Mouse (Mus musculus): Measurements from ENCODE around the gene Igsf9. TPM values are rescaled to one million over a fixed set of nuclear protein-coding genes. Genes with fewer than 3 reads are reported as not detected.
A peak's percentile ranks its signal among the peaks of the same experiment; 100 is the strongest.

Gene Igsf9
- polyA plus RNA-seq (2015; fragmentation: Nextera tagmentation; extraction: Ambion mirVana): 1.6 and 2.5 TPM in 2 replicates

GRCm38 (mm10) chr1:172481540-172482280 lies at the start of gene Igsf9:
Gene Igsf9 (plus strand): TSS chr1:172481788.
- peak; percentile 48 for DNase-seq
- H3K9me3 ChIP-seq (replicated peaks): no peaks in the 10 kb centered on the region
- H3K27me3 ChIP-seq: peaks cover 62% of the 10 kb centered on the region
- H3K4me2 ChIP-seq: peak within 1 kb of the TSS; percentile 64
- 0 out of 2 replicates have a peak within 1 kb of the TSS, but pooled peaks have one; percentile 13 for H3K27ac ChIP-seq
- peak within 1 kb of the TSS; percentile 48 for H3K4me3 ChIP-seq (replicated peaks)
- peaks cover 16% of the 10 kb centered on the region for H3K4me1 ChIP-seq (replicated peaks)
- no peaks in the 10 kb centered on the region for H3K36me3 ChIP-seq
- peak; percentile 83 for ATAC-seq (ENCODE audit: low read depth)
- under 1% methylated on average over 38 of the region's 38 CpGs for WGBS (ENCODE audit: insufficient replicate concordance)
- peak within 1 kb of the TSS; percentile 33; the same call in 1 of the 2 replicates for H3K9ac ChIP-seq

- Histone ChIP-seq H3K9ac (no peak overlapping the region), H3K27ac (no peak overlapping the region), H3K4me2 (no peak overlapping the region), H3K36me3 (no peaks in the 10 kb centered on the region), H3K9me3 (replicated peaks) (no peaks in the 10 kb centered on the region), H3K27me3 (no peaks in the 10 kb centered on the region), H3K4me3 (replicated peaks) (no peak overlapping the region), H3K4me1 (replicated peaks) (peaks cover 14% of the 10 kb centered on the region; the same call in 1 of the 2 replicates)
- WGBS (ENCODE audit: insufficient replicate concordance): 28% methylated on average over 4 of the region's 4 CpGs
- ATAC-seq (ENCODE audit: low read depth): no peak
- no peak for DNase-seq
Observed at GRCm38 (mm10) chr1:172431836-172432586, 49.6 kb upstream of the Igsf9 start.

GRCm38 (mm10) chr1:172432587-172432955 lies 49.0 kb upstream of the Igsf9 start:
- H3K4me1 ChIP-seq (replicated peaks): peaks cover 14% of the 10 kb centered on the region; the same call in 1 of the 2 replicates
- WGBS (ENCODE audit: insufficient replicate concordance): 63% methylated on average over 3 of the region's 3 CpGs
- no peak overlapping the region for H3K27ac ChIP-seq
- no peaks in the 10 kb centered on the region for H3K36me3 ChIP-seq
- H3K9me3 ChIP-seq (replicated peaks): no peaks in the 10 kb centered on the region
- H3K27me3 ChIP-seq: no peaks in the 10 kb centered on the region
- no peak overlapping the region for H3K9ac ChIP-seq
- no peak overlapping the region for H3K4me2 ChIP-seq
- DNase-seq (no peak), ATAC-seq (ENCODE audit: low read depth) (no peak)
- no peak overlapping the region for H3K4me3 ChIP-seq (replicated peaks)

GRCm38 (mm10) chr1:172433012-172433850 lies 48.4 kb upstream of the Igsf9 start:
- no peak for DNase-seq
- Histone ChIP-seq H3K27me3 (no peaks in the 10 kb centered on the region), H3K4me1 (replicated peaks) (peaks cover 14% of the 10 kb centered on the region; the same call in 1 of the 2 replicates), H3K9ac (no peak overlapping the region), H3K27ac (no peak overlapping the region), H3K4me2 (no peak overlapping the region), H3K4me3 (replicated peaks) (no peak overlapping the region), H3K36me3 (no peaks in the 10 kb centered on the region), H3K9me3 (replicated peaks) (no peaks in the 10 kb centered on the region)
- no peak for ATAC-seq (ENCODE audit: low read depth)
- WGBS (ENCODE audit: insufficient replicate concordance): 59% methylated on average over 20 of the region's 20 CpGs

- H3K9me3 ChIP-seq (replicated peaks): no peaks in the 10 kb centered on the region
- H3K4me2 ChIP-seq: no peak overlapping the region
- 66% methylated on average over 4 of the region's 4 CpGs for WGBS (ENCODE audit: insufficient replicate concordance)
- no peak for DNase-seq
- no peaks in the 10 kb centered on the region for H3K27me3 ChIP-seq
- ATAC-seq (ENCODE audit: low read depth): no peak
- H3K36me3 ChIP-seq: no peaks in the 10 kb centered on the region
- H3K27ac ChIP-seq: no peak overlapping the region
- no peak overlapping the region for H3K4me3 ChIP-seq (replicated peaks)
- peaks cover 14% of the 10 kb centered on the region; the same call in 1 of the 2 replicates for H3K4me1 ChIP-seq (replicated peaks)
- no peak overlapping the region for H3K9ac ChIP-seq
Observed at GRCm38 (mm10) chr1:172433851-172434165, 47.8 kb upstream of the Igsf9 start.

- Histone ChIP-seq H3K9me3 (replicated peaks) (no peaks in the 10 kb centered on the region), H3K9ac (no peak overlapping the region), H3K27me3 (no peaks in the 10 kb centered on the region), H3K4me2 (no peak overlapping the region), H3K36me3 (no peaks in the 10 kb centered on the region), H3K4me1 (replicated peaks) (peaks cover 11% of the 10 kb centered on the region; the same call in 1 of the 2 replicates), H3K4me3 (replicated peaks) (no peak overlapping the region), H3K27ac (no peak overlapping the region)
- ATAC-seq (ENCODE audit: low read depth): no peak
- no peak for DNase-seq
- 52% methylated on average over 6 of the region's 6 CpGs for WGBS (ENCODE audit: insufficient replicate concordance)
Observed at GRCm38 (mm10) chr1:172436785-172437184, 44.8 kb upstream of the Igsf9 start.

- Histone ChIP-seq H3K9me3 (replicated peaks) (no peaks in the 10 kb centered on the region), H3K4me1 (replicated peaks) (no peaks in the 10 kb centered on the region), H3K27me3 (no peaks in the 10 kb centered on the region), H3K27ac (no peak overlapping the region), H3K4me3 (replicated peaks) (no peak overlapping the region), H3K4me2 (no peak overlapping the region), H3K36me3 (no peaks in the 10 kb centered on the region), H3K9ac (no peak overlapping the region)
- 64% methylated on average over 2 of the region's 2 CpGs for WGBS (ENCODE audit: insufficient replicate concordance)
- DNase-seq: no peak
- no peak for ATAC-seq (ENCODE audit: low read depth)
Observed at GRCm38 (mm10) chr1:172438621-172439020, 43.0 kb upstream of the Igsf9 start.

GRCm38 (mm10) chr1:172440521-172440920 lies 41.1 kb upstream of the Igsf9 start:
- Histone ChIP-seq H3K9ac (no peak overlapping the region), H3K36me3 (no peaks in the 10 kb centered on the region), H3K27ac (no peak overlapping the region), H3K4me2 (no peak overlapping the region), H3K4me3 (replicated peaks) (no peak overlapping the region), H3K9me3 (replicated peaks) (no peaks in the 10 kb centered on the region), H3K27me3 (no peaks in the 10 kb centered on the region), H3K4me1 (replicated peaks) (no peaks in the 10 kb centered on the region)
- ATAC-seq (ENCODE audit: low read depth): no peak
- 60% methylated on average over 3 of the region's 3 CpGs for WGBS (ENCODE audit: insufficient replicate concordance)
- no peak for DNase-seq

GRCm38 (mm10) chr1:172441935-172442445 lies 39.6 kb upstream of the Igsf9 start:
- H3K4me1 ChIP-seq (replicated peaks): no peaks in the 10 kb centered on the region
- WGBS (ENCODE audit: insufficient replicate concordance): 68% methylated on average over 9 of the region's 9 CpGs
- no peak overlapping the region for H3K9ac ChIP-seq
- no peak for ATAC-seq (ENCODE audit: low read depth)
- H3K27ac ChIP-seq: no peak overlapping the region
- no peak for DNase-seq
- H3K9me3 ChIP-seq (replicated peaks): no peaks in the 10 kb centered on the region
- H3K36me3 ChIP-seq: no peaks in the 10 kb centered on the region
- H3K4me3 ChIP-seq (replicated peaks): no peak overlapping the region
- H3K27me3 ChIP-seq: no peaks in the 10 kb centered on the region
- H3K4me2 ChIP-seq: no peak overlapping the region

GRCm38 (mm10) chr1:172450226-172450625 lies 31.4 kb upstream of the Igsf9 start:
- WGBS (ENCODE audit: insufficient replicate concordance): 26% methylated on average over 2 of the region's 2 CpGs
- Histone ChIP-seq H3K9ac (no peak overlapping the region), H3K4me3 (replicated peaks) (no peak overlapping the region), H3K4me2 (no peak overlapping the region), H3K36me3 (no peaks in the 10 kb centered on the region), H3K4me1 (replicated peaks) (no peaks in the 10 kb centered on the region), H3K27me3 (0 out of 2 replicates have a peak, but pooled peaks cover 2% of the 10 kb centered on the region), H3K9me3 (replicated peaks) (no peaks in the 10 kb centered on the region), H3K27ac (no peak overlapping the region)
- DNase-seq (no peak), ATAC-seq (ENCODE audit: low read depth) (no peak)
